Mouse (Mus musculus) midbrain, embryonic 16.5 days (tissue): ENCODE data around the gene Mfsd4b3. TPM values are rescaled to one million over a fixed set of nuclear protein-coding genes. Genes with fewer than 3 reads are reported as not detected.
"Not testable (repeated sequence)": the region's sequence is repeated elsewhere in the genome, so short reads cannot be mapped to it uniquely, and the experiment has no call there.

Experiments
- ATAC-seq: fragments of 200-750 bp; cut with Nextera tagmentation; 2 replicates; pipeline ENCODE4 v1.8.0; 2017; ENCODE audit warnings: moderate TSS enrichment
- H3K27ac ChIP-seq: fragments of 300-500 bp; sonication (generic); 2 replicates; pipeline ENCODE4 v1.5.1; 2014; ENCODE audit warnings: mild to moderate bottlenecking, low read length, mixed read lengths
- H3K27me3 ChIP-seq: fragments of 300-500 bp; sonication (generic); 2 replicates; pipeline ENCODE4 v1.6.1; 2014; ENCODE audit warnings: low read depth, low read length, mixed read lengths; ENCODE audit not compliant: control insufficient read depth, insufficient read depth
- H3K36me3 ChIP-seq: fragments of 300-500 bp; sonication (generic); 2 replicates; pipeline ENCODE4 v1.6.1; 2014; ENCODE audit warnings: mild to moderate bottlenecking, low read length, moderate library complexity, mixed read lengths; ENCODE audit not compliant: control insufficient read depth, insufficient read depth
- H3K4me1 ChIP-seq: fragments of 300-500 bp; sonication (generic); 2 replicates; pipeline ENCODE4 v1.6.1; 2014; ENCODE audit warnings: mild to moderate bottlenecking, low read length, mixed read lengths; ENCODE audit not compliant: control insufficient read depth, insufficient read depth
- H3K4me2 ChIP-seq: fragments of 300-500 bp; sonication (generic); 2 replicates; pipeline ENCODE4 v1.6.1; 2014; ENCODE audit warnings: mild to moderate bottlenecking, low read length, mixed read lengths
- H3K4me3 ChIP-seq: fragments of 300-500 bp; sonication (generic); 2 replicates; pipeline ENCODE4 v1.5.1; 2014; ENCODE audit warnings: low read depth, mild to moderate bottlenecking, low read length, moderate library complexity, mixed read lengths
- H3K9ac ChIP-seq: fragments of 300-500 bp; sonication (generic); 2 replicates; pipeline ENCODE4 v1.6.1; 2014; ENCODE audit warnings: low read depth, low read length, mixed read lengths
- H3K9me3 ChIP-seq: fragments of 300-500 bp; sonication (generic); replicated peaks from 2 replicates; pipeline ENCODE4 v1.6.1; 2014; ENCODE audit warnings: mild to moderate bottlenecking, low read length, mixed read lengths; ENCODE audit not compliant: control insufficient read depth, poor library complexity, severe bottlenecking
- WGBS: fragments of 180-500 bp; shearing (Covaris S2); extraction: QIAGEN DNeasy Blood & Tissue Kit; methylation state at CpG from one replicate; pipeline ENCODE4 v1.1.7; 2014; 5-methylcytosine and 5-hydroxymethylcytosine counted together
- polyA plus RNA-seq: library from polyadenylated mRNA; unstranded; fragments of >200 nt; fragmentation: Nextera tagmentation; extraction: Ambion mirVana; gene quantifications from 2 replicates; pipeline ENCODE4 v1.2.1, GENCODE M21; 2015

The Mfsd4b3 gene
- 0.10 and 0.11 TPM in 2 replicates for polyA plus RNA-seq

GRCm38 (mm10) chr10:39959761-39960440 lies at the start of gene Mfsd4b3:
Gene Mfsd4b3 (minus strand): TSS chr10:39960153.
- Histone ChIP-seq H3K9ac (peak within 1 kb of the TSS; percentile 51), H3K27ac (no peak within 1 kb of the TSS), H3K4me3 (peak within 1 kb of the TSS; percentile 48), H3K9me3 (no peaks in the 10 kb centered on the region), H3K4me1 (peaks cover 3% of the 10 kb centered on the region; the same call in 1 of the 2 replicates), H3K4me2 (peak within 1 kb of the TSS; percentile 79), H3K27me3 (no peaks in the 10 kb centered on the region), H3K36me3 (no peaks in the 10 kb centered on the region)
- peak; percentile 98 for ATAC-seq
- under 1% methylated on average over 38 of the region's 38 CpGs for WGBS

GRCm38 (mm10) chr10:40009591-40009990 lies 49.6 kb upstream of the Mfsd4b3 start:
- H3K4me3 ChIP-seq: no peak overlapping the region
- H3K9ac ChIP-seq: no peak overlapping the region
- H3K27ac ChIP-seq: no peak overlapping the region
- 88% methylated on average over 11 of the region's 11 CpGs for WGBS
- ATAC-seq: no peak
- no peaks in the 10 kb centered on the region for H3K4me1 ChIP-seq
- H3K4me2 ChIP-seq: no peak overlapping the region
- H3K36me3 ChIP-seq: no peaks in the 10 kb centered on the region
- H3K9me3 ChIP-seq: no peaks in the 10 kb centered on the region
- H3K27me3 ChIP-seq: no peaks in the 10 kb centered on the region

- not testable (repeated sequence) for H3K36me3 ChIP-seq, ATAC-seq
- WGBS: 77% methylated on average over 4 of the region's 4 CpGs
These were observed 48.9 kb upstream of the Mfsd4b3 start for GRCm38 (mm10) chr10:40008847-40009246.

GRCm38 (mm10) chr10:40007953-40008352 lies 48.0 kb upstream of the Mfsd4b3 start:
- Histone ChIP-seq H3K4me2 (no peak overlapping the region), H3K4me1 (no peaks in the 10 kb centered on the region), H3K4me3 (no peak overlapping the region), H3K27me3 (no peaks in the 10 kb centered on the region), H3K36me3 (no peaks in the 10 kb centered on the region), H3K9me3 (no peaks in the 10 kb centered on the region), H3K9ac (no peak overlapping the region), H3K27ac (no peak overlapping the region)
- WGBS: 91% methylated on average over 4 of the region's 4 CpGs
- no peak for ATAC-seq

More at GRCm38 (mm10) chr10:40008847-40009246, 48.9 kb upstream of the Mfsd4b3 start:
- not testable (repeated sequence) for H3K9me3 ChIP-seq, H3K4me1 ChIP-seq, H3K4me2 ChIP-seq, H3K4me3 ChIP-seq, H3K27me3 ChIP-seq, H3K27ac ChIP-seq, H3K9ac ChIP-seq

- ATAC-seq: no peak
- no peak overlapping the region for H3K27ac ChIP-seq
- no peaks in the 10 kb centered on the region for H3K4me1 ChIP-seq
- no peaks in the 10 kb centered on the region for H3K27me3 ChIP-seq
- no peaks in the 10 kb centered on the region for H3K9me3 ChIP-seq
- no peaks in the 10 kb centered on the region for H3K36me3 ChIP-seq
- H3K4me3 ChIP-seq: no peak overlapping the region
- no peak overlapping the region for H3K4me2 ChIP-seq
- no peak overlapping the region for H3K9ac ChIP-seq
- WGBS: 57% methylated on average over 10 of the region's 10 CpGs
These were observed 47.0 kb upstream of the Mfsd4b3 start for GRCm38 (mm10) chr10:40006963-40007362.

- ATAC-seq: no peak
- Histone ChIP-seq H3K4me3 (no peak overlapping the region), H3K9me3 (no peaks in the 10 kb centered on the region), H3K36me3 (no peaks in the 10 kb centered on the region), H3K27me3 (no peaks in the 10 kb centered on the region), H3K4me1 (no peaks in the 10 kb centered on the region), H3K27ac (no peak overlapping the region), H3K4me2 (no peak overlapping the region), H3K9ac (no peak overlapping the region)
- WGBS: 90% methylated on average over 2 of the region's 2 CpGs
These were observed 40.8 kb upstream of the Mfsd4b3 start for GRCm38 (mm10) chr10:40000746-40001145.

GRCm38 (mm10) chr10:39991155-39991554 lies 31.2 kb upstream of the Mfsd4b3 start:
- Histone ChIP-seq H3K27me3 (no peaks in the 10 kb centered on the region), H3K36me3 (no peaks in the 10 kb centered on the region), H3K9ac (no peak overlapping the region), H3K9me3 (0 out of 2 replicates have a peak, but pooled peaks cover 3% of the 10 kb centered on the region), H3K27ac (no peak overlapping the region), H3K4me3 (no peak overlapping the region), H3K4me1 (no peaks in the 10 kb centered on the region), H3K4me2 (no peak overlapping the region)
- ATAC-seq: no peak
- 78% methylated on average over 4 of the region's 4 CpGs for WGBS

GRCm38 (mm10) chr10:39986466-39986865 lies 26.5 kb upstream of the Mfsd4b3 start, which contains the start of gene Mfsd4b5:
Gene Mfsd4b5 (minus strand): TSS chr10:39986646.
- WGBS: 94% methylated on average over 12 of the region's 12 CpGs
- Histone ChIP-seq H3K9ac (no peak within 1 kb of the TSS), H3K4me1 (no peaks in the 10 kb centered on the region), H3K4me3 (no peak within 1 kb of the TSS), H3K36me3 (no peaks in the 10 kb centered on the region), H3K9me3 (no peaks in the 10 kb centered on the region), H3K27me3 (no peaks in the 10 kb centered on the region), H3K27ac (no peak within 1 kb of the TSS), H3K4me2 (no peak within 1 kb of the TSS)
- no peak for ATAC-seq

- WGBS: 78% methylated on average over 5 of the region's 5 CpGs
- Histone ChIP-seq H3K4me2 (no peak overlapping the region), H3K36me3 (no peaks in the 10 kb centered on the region), H3K4me3 (no peak overlapping the region), H3K9me3 (peaks cover 6% of the 10 kb centered on the region; the same call in 1 of the 2 replicates), H3K4me1 (no peaks in the 10 kb centered on the region), H3K27ac (no peak overlapping the region), H3K9ac (no peak overlapping the region), H3K27me3 (no peaks in the 10 kb centered on the region)
- ATAC-seq: no peak
These were observed 22.7 kb upstream of the Mfsd4b3 start for GRCm38 (mm10) chr10:39982604-39983003.
